Mouse (Mus musculus): Measurements from ENCODE around the gene Cep131.

DNA sequence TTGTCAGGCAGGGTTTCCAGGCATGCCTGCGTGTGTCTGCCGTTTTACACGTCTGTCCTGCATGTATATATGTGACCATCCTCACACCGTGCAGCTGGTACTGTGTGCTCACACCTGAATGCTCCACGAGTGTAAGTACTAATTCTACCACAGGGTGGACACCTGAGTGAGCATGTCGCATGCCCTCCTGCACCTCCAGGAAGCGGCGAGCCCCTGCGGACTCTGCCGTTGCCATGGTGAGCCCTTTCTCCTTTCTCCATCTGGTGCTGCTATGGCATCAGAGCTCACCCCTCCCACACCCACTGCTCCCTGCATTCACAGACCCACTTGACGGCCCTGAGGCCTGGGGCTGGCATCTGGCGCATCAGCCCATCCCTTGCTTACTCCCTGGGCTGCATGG, 63.8 kb downstream of the Cep131 start:
- TF ChIP-seq CTCF (IDR thresholded peaks at IDR 0.05) (no peak), EP300 (IDR thresholded peaks at IDR 0.05; ENCODE audit: insufficient read depth, low read depth, low read length) (no peak)

Measured in heart, adult 2 months (tissue).